Mouse (Mus musculus) left cerebral cortex, adult 11 months (tissue): ENCODE measurements around the gene Med18.
"Not testable (repeated sequence)": the region's sequence is repeated elsewhere in the genome, so short reads cannot be mapped to it uniquely, and the experiment has no call there.

Experiments used
- DNase-seq: peaks from one replicate; pipeline ENCODE4 v3.0.0; 2022; ENCODE audit warnings: low spot score

Gene Med18

GRCm38 (mm10) chr4:132482104-132482503 is 18.4 kb upstream of the Med18 start:
- not testable (repeated sequence) for DNase-seq

GRCm38 (mm10) chr4:132477833-132478232 is 14.1 kb upstream of the Med18 start:
- no peak for DNase-seq

GRCm38 (mm10) chr4:132475895-132476878 is 12.5 kb upstream of the Med18 start:
- DNase-seq, result no peak

DNA sequence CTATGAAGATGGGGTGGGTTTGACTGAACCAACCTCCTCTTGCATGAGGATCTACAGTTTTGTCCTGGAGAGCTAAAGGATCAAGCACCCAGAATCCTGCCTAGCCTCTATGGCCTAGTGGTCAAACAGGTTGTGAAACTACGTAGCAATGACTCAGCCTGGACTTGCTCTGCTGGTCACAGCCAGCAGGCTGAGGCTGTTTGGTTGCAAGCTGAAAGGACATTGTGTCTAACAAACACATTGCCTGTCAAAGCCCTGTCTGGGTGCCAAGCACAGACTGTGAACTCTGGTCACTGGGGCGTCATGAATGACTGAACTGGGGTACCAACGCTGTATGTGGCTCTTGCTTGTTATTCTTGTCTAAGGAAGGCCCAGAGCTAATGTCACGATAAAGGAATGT is 10.9 kb upstream of the Med18 start:
- no peak for DNase-seq

DNA sequence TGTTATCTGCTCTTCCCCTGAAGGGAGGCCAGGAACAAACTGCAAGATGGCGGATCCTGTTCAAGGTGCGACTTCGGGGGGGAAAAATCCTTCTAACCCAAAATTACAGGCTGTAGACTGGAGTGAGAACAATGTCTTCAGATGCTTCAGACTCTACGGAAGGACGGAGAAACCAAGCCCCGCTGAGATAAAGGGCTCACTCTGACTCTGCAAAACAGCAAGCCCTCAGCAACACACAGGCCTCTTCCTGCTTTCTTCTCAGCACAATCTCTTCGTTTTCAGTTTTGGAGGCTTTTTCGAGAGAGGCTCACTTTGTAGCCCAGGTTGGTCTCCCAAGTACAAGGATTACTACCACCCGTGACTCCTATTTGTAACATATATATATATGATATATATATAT is 9.7 kb upstream of the Med18 start:
- DNase-seq, result no peak

GRCm38 (mm10) chr4:132469873-132470272 is 6.2 kb upstream of the Med18 start:
- no peak for DNase-seq

- DNase-seq, result peak; percentile 14
Measured at GRCm38 (mm10) chr4:132464255-132464613, 513 bp upstream of the Med18 start.

DNA sequence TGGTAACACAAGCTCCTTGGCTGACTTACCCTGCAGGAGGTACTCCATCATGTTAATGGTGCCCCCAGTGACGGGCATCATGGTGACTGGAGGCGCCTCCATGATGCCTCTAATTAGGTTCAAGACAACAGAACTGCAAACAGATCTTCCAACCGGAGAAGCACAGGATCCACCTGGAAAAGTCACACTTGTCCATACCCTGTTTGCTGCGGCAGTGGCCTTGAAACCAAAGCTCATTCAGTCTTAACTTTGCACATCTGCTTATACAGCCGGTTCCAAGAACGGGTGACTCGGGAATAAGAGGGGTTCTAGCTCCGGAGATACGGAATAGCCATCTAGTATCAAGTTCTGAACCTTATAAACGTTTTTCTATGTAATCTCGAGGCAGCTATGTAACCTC is 885 bp downstream of the Med18 start:
- no peak for DNase-seq

DNA sequence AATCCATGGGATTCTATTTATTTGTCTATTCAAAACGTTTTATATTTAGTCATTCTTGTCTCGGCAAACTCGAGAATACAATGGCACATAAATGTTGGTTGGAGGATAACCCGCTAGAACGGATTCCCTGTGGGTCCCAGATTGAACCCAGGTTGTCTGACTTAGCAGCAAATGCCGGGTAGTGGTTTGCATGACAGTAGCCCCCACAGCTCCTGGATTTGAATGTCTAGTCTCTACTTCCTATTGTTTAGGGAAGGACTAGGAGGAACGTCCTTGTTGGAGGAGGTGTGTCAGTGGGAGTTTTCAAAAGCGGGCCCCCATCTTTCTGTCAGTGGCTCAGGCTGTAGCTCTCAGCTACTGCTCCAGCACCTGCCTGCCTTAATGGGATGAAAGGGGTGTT is 3.5 kb downstream of the Med18 start:
- DNase-seq, result no peak

DNA sequence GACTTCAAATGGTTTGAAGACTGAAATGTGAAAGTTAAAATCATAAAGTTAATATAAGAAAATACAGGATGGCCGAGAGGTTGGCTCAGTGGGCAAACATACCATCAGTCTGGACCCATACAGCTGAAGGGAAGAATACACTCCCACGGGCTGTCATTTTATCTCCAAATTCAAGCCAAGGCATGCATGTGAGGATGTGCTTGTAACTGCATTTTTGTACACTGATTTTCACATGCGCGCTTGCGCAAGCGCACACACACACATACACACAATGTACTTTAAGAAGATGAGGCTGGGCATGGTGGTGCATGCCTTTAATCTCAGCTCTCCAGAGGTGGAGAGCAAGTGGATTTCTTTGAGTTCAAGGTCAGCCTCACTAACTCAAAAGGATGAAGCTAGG is 8.2 kb downstream of the Med18 start:
- no peak for DNase-seq

DNA sequence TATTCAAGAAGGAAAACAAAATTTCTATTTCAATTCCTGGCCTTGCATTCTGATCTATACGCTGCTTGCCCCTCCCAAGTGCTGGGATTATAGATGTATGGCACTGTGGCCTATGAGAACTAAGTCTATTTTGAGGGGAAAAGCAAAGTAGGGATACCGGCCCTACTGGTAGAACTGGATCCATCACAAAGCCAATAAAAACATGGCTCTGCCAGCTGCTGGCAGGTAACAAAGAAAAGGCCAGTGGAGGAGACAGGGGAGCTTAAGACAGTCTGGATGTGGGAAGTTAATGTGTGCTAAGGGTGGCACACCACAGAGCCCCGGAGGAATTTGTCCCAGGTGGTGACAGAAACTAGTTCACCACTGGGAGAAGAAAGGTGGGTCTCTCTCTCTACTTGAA is 8.6 kb downstream of the Med18 start:
- no peak for DNase-seq

DNA sequence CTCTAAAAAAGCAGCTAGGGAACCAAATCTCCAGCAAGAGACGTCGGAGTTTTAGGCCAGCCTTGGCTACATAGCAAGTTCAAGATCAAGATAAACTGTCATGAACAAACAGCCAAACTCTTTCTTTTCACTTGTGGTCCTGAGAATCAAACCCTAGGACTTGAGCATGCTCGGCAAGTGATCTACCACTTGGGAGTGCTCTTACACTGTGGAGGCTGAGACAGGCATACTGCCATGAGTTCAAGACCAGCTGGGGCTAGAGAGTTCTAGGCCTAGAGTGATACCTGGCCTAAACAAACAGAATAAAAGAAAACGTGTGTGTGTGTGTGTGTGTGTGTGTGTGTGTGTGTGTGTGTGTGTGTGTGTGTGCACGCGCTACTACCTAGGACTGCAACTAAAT is 9.5 kb downstream of the Med18 start:
- DNase-seq, result no peak

GRCm38 (mm10) chr4:132449778-132450177 is 13.9 kb downstream of the Med18 start:
- no peak for DNase-seq

DNA sequence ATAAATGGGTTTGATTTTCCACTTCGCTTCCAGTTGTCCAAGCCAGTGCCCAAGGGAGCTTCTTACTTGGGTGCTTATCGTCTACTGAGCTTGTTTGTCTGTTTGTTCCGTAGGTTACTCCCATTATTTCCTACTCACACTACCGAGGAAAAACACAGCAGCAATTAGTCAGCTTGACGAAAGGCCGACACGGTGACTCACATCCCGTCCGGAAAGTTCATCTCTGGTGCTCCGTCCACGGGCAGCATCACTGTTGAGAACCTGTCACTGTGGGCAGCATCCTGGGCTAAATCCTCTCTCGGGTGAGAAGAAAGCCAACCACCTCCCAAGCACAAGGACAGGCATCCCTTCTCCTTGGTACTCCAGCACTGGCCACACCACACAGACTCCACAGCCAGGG is 17.6 kb downstream of the Med18 start:
- no peak for DNase-seq

GRCm38 (mm10) chr4:132444516-132444915 is 19.2 kb downstream of the Med18 start:
- no peak for DNase-seq

- no peak for DNase-seq
Measured at GRCm38 (mm10) chr4:132437857-132438256, 25.9 kb downstream of the Med18 start.

DNA sequence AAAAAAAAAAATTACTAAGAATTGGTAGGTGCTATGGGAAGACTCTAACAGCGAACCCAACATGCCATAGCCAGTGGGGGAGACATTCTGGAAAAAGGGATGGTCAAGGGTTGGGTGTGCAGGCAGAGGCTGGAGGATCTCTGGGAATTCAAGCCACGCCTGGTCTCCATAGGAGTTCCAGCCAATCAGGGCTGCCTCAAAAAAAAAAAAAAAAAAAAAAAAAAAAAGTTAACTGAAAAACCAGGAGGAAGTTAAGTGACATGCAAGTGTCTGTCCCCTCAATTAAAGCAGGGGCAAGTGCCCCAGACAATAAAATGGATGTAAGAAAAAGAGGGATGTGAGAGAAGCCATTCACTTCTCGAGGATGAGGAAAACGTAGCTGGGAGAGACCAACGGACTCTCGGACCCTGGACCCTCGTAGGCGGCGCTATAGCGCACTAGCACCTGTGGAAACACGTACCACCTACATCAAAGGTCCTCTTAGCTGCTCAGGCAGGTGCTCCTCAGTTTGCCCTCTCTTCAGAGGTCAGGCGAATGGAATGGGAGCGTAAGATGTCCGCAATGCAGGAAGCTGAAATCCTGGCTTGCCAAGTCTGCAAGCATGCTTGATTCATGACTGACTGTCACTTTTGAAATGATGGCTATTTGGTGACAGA is 30.9 kb downstream of the Med18 start:
- no peak for DNase-seq

DNA sequence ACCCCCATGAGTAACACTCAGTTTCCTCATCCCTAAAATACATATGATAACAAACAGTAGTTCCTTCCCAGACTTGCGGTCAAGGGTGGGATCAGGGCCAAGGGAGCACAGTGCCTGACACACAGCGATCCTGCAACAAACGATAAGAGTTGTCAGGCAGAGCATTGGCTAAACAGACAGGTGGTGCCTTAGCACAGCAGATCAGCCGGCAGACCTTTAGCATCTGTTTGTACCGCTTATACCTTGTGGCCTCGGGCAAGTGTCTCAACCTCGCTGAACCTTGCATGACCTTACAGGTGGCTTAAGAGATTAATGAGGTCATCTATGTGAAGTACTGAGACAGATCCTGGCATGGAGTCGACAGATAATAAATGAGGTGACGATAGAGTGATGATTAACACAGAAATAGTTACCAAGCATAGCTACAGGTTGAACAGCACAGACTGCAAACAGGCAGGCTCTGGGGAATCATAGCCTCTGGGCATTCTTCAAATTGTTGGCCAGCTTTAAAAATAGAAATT is 35.6 kb downstream of the Med18 start:
- DNase-seq, result no peak

GRCm38 (mm10) chr4:132427493-132427892 is 36.2 kb downstream of the Med18 start:
- DNase-seq, result no peak

DNA sequence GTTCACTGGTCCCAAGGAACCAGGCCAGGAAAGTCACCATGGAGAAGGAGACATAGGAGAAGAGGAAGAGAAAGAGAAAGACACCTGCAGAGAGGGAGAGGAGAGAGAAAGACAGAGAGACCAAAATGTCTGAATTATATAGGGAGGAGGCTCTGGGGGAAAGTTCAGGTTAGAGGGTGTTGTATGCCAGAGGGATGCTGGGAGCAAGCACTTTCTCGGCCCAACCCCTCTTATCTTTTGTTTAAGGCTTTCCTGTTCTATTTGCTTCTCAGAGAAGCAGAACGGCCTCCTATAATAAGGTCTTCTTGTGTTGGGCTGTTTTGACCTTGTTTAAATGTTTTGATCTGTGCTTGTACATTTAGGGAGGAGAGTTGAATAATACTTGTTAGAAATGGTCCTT is 37.7 kb downstream of the Med18 start:
- DNase-seq, result no peak

DNA sequence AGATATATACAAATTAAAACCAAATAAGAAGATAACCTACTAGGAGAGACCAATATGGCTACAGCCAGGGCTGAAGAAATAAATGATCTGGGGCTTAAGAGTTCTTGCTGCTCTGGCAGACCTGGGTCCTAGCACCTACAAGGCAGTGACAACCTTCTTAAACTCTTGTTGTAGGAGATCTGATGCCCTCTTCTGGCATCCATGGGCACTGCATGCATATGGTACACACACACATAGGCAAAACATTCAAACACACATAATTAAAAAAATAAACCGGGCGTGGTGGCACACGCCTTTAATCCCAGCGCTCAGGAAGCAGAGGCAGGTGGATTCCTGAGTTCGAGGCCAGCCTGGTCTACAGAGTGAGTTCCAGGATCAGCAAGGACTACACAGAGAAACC is 39.0 kb downstream of the Med18 start:
- DNase-seq, result no peak

- peak; percentile 88 for DNase-seq
Measured at GRCm38 (mm10) chr4:132421923-132422782, 41.6 kb downstream of the Med18 start, which contains the start of gene Phactr4. Gene Phactr4 (minus strand): TSS chr4:132422489.
